Mouse (Mus musculus) intestine, embryonic 16.5 days (tissue): ENCODE measurements around the gene Ankrd23. TPM values are rescaled to one million over a fixed set of nuclear protein-coding genes. Genes with fewer than 3 reads are reported as not detected.

ENCODE experiments used
- ATAC-seq: fragments of 200-750 bp; cut with Nextera tagmentation; 2 replicates; pipeline ENCODE4 v1.8.0; 2017; ENCODE audit warnings: moderate TSS enrichment, moderate library complexity
- H3K27ac ChIP-seq: fragments of 300-500 bp; sonication (generic); 2 replicates; pipeline ENCODE4 v1.5.1; 2014; ENCODE audit warnings: mild to moderate bottlenecking, low read length
- H3K27me3 ChIP-seq: fragments of 300-500 bp; sonication (generic); replicated peaks from 2 replicates; pipeline ENCODE4 v1.6.1; 2014; ENCODE audit warnings: low read length, control low read depth, mixed read lengths; ENCODE audit not compliant: control insufficient read depth, insufficient read depth
- H3K36me3 ChIP-seq: fragments of 300-500 bp; sonication (generic); 2 replicates; pipeline ENCODE4 v1.6.1; 2014; ENCODE audit warnings: low read length, control low read depth; ENCODE audit not compliant: control insufficient read depth, insufficient read depth
- H3K4me1 ChIP-seq: fragments of 300-500 bp; sonication (generic); 2 replicates; pipeline ENCODE4 v1.6.1; 2014; ENCODE audit warnings: low read length, control low read depth, mixed read lengths; ENCODE audit not compliant: control insufficient read depth, insufficient read depth
- H3K4me2 ChIP-seq: fragments of 300-500 bp; sonication (generic); 2 replicates; pipeline ENCODE4 v1.6.1; 2014; ENCODE audit warnings: low read depth, low read length, control low read depth
- H3K4me3 ChIP-seq: fragments of 300-500 bp; sonication (generic); 2 replicates; pipeline ENCODE4 v1.5.1; 2014; ENCODE audit warnings: mild to moderate bottlenecking, low read length
- H3K9ac ChIP-seq: fragments of 300-500 bp; sonication (generic); 2 replicates; pipeline ENCODE4 v1.6.1; 2014; ENCODE audit warnings: low read depth, low read length
- H3K9me3 ChIP-seq: fragments of 300-500 bp; sonication (generic); 2 replicates; pipeline ENCODE4 v1.6.1; 2016; ENCODE audit warnings: low read length, control low read depth; ENCODE audit not compliant: control insufficient read depth
- WGBS: fragments of 180-500 bp; shearing (Covaris S2); extraction: QIAGEN DNeasy Blood & Tissue Kit; methylation state at CpG from one replicate; pipeline ENCODE4 v1.1.7; 2014; 5-methylcytosine and 5-hydroxymethylcytosine counted together
- polyA plus RNA-seq: library from polyadenylated mRNA; unstranded; fragments of >200 nt; fragmentation: Nextera tagmentation; extraction: Ambion mirVana; gene quantifications from 2 replicates; pipeline ENCODE4 v1.2.1, GENCODE M21; 2015

Gene Ankrd23
- polyA plus RNA-seq, 1 experiment from 2014 or later: 14.6 TPM

DNA sequence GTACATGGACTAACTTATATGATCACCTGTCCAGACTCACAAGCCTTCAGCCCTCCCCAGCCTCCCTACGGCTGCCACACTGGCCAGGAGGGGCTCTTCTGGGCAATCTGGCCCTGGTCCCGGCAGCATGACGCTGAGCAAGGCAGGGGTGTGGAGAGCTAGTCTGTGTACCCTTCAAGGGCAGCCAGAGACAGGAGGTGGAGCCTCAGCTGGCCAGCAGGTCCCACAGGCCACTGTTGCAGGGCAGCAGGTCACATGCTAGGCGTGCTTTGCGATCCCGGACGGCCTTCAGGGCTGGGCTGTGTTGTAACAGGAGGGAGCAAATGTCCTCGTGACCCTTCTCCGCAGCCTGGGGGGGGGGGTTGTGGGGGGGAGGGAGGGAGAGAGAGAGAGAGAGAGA lies 2.5 kb upstream of the Ankrd23 start, which contains the start of gene Gm42417:
Gm42417 (minus strand) TSS at position 244 of the 400 bp plus-strand sequence.
- no peak within 1 kb of the TSS for H3K4me3 ChIP-seq
- no peaks in the 10 kb centered on the region for H3K27me3 ChIP-seq
- H3K27ac ChIP-seq: peak within 1 kb of the TSS; percentile 54
- peak within 1 kb of the TSS; percentile 49; the same call in 1 of the 2 replicates for H3K9ac ChIP-seq
- H3K9me3 ChIP-seq: no peaks in the 10 kb centered on the region
- peaks cover 16% of the 10 kb centered on the region for H3K36me3 ChIP-seq
- peak; percentile 79 for ATAC-seq
- H3K4me2 ChIP-seq: no peak within 1 kb of the TSS
- 37% methylated on average over 9 of the region's 9 CpGs for WGBS
- no peaks in the 10 kb centered on the region for H3K4me1 ChIP-seq

- Histone ChIP-seq H3K9me3 (no peaks in the 10 kb centered on the region), H3K4me2 (no peak overlapping the region), H3K4me3 (no peak overlapping the region), H3K27me3 (no peaks in the 10 kb centered on the region), H3K27ac (peak overlapping the region; percentile 54), H3K9ac (no peak overlapping the region), H3K4me1 (no peaks in the 10 kb centered on the region), H3K36me3 (peaks cover 16% of the 10 kb centered on the region)
- ATAC-seq: no peak
- 74% methylated on average over 4 of the region's 4 CpGs for WGBS
Measured at GRCm38 (mm10) chr1:36538727-36539126, 2.0 kb upstream of the Ankrd23 start.

DNA sequence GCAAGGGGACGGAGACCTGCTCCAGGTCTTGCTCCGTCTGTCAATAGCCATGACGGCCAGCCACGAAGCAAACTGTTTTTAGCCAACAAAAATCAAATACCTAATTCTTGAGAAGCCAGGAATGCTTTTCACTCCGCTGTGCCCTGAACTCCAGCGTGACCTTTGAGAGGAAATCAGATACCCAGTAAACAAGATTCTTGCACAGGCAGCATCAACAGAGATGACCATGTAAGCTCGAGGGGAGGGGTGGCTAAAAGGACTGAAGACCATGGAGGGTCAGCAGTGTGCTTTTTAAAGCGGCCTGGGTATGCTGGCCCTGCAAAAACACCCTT lies 320 bp downstream of the Ankrd23 start:
- no peaks in the 10 kb centered on the region for H3K4me1 ChIP-seq
- no peak for ATAC-seq
- no peak overlapping the region for H3K9ac ChIP-seq
- no peaks in the 10 kb centered on the region for H3K27me3 ChIP-seq
- no peak overlapping the region for H3K27ac ChIP-seq
- 59% methylated on average over 8 of the region's 8 CpGs for WGBS
- no peak overlapping the region for H3K4me2 ChIP-seq
- H3K9me3 ChIP-seq: no peaks in the 10 kb centered on the region
- peaks cover 10% of the 10 kb centered on the region for H3K36me3 ChIP-seq
- no peak overlapping the region for H3K4me3 ChIP-seq

GRCm38 (mm10) chr1:36535477-36536396 lies 946 bp downstream of the Ankrd23 start:
- no peak overlapping the region for H3K9ac ChIP-seq
- no peak overlapping the region for H3K4me2 ChIP-seq
- ATAC-seq: no peak
- no peaks in the 10 kb centered on the region for H3K4me1 ChIP-seq
- peaks cover 7% of the 10 kb centered on the region for H3K36me3 ChIP-seq
- H3K27ac ChIP-seq: no peak overlapping the region
- 82% methylated on average over 11 of the region's 11 CpGs for WGBS
- H3K4me3 ChIP-seq: no peak overlapping the region
- H3K27me3 ChIP-seq: no peaks in the 10 kb centered on the region
- H3K9me3 ChIP-seq: no peaks in the 10 kb centered on the region

DNA sequence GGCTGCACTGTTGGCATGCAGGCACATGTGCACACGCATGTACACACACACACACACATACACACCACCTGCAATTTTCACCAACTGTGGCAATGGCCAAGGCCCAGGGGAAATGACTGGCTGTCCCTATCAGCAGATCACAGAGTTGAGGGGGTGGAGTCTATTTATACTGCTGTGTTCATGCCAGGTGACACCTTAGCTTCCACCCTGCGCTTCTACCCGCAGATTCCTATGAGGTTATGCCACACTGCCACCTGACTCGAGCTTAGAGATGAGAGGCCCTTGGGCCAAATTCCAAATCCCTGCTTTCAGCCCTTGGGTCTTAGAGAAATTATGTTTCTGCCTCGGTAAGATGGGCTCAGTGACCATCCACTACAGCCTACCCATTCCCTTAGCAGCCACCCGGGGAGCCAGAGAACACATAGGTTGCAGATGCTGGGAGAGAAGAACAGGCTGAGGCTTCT lies 2.1 kb downstream of the Ankrd23 start:
- 69% methylated on average over 6 of the region's 6 CpGs for WGBS
- no peaks in the 10 kb centered on the region for H3K4me1 ChIP-seq
- H3K27ac ChIP-seq: no peak overlapping the region
- H3K9ac ChIP-seq: no peak overlapping the region
- 0 out of 2 replicates have a peak, but pooled peaks have one; percentile 35 for ATAC-seq
- no peaks in the 10 kb centered on the region for H3K27me3 ChIP-seq
- peaks cover 7% of the 10 kb centered on the region for H3K36me3 ChIP-seq
- no peak overlapping the region for H3K4me3 ChIP-seq
- no peaks in the 10 kb centered on the region for H3K9me3 ChIP-seq
- no peak overlapping the region for H3K4me2 ChIP-seq

DNA sequence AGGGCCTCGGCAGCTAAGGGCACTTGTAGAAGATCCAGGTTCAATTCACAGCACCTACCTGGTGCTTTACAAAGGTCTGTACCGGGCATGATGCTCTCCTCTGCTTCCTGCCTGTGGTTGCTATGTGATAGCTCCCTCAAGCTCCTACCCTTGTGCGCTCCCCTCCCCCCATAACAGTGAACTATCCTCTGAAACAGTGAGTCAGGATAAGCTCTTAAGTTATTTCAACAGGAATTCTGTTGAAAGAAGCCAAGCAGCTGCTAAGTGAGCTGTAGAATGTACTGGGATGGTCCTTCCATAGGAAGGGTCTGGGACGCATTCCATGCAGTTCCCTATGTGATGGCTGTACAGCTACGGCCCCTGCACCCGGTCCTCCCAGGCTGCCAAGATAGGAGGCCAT lies 3.1 kb downstream of the Ankrd23 start:
- H3K27ac ChIP-seq: no peak overlapping the region
- H3K27me3 ChIP-seq: no peaks in the 10 kb centered on the region
- H3K4me3 ChIP-seq: no peak overlapping the region
- H3K4me2 ChIP-seq: no peak overlapping the region
- no peak overlapping the region for H3K9ac ChIP-seq
- H3K4me1 ChIP-seq: no peaks in the 10 kb centered on the region
- peaks cover under 1% of the 10 kb centered on the region; the same call in 1 of the 2 replicates for H3K36me3 ChIP-seq
- H3K9me3 ChIP-seq: no peaks in the 10 kb centered on the region
- WGBS: 76% methylated on average over 6 of the region's 6 CpGs
- ATAC-seq: no peak

GRCm38 (mm10) chr1:36531461-36531860 lies 5.2 kb downstream of the Ankrd23 start:
- 94% methylated on average over 12 of the region's 12 CpGs for WGBS

GRCm38 (mm10) chr1:36530962-36531361 lies 5.7 kb downstream of the Ankrd23 start:
- no peak overlapping the region for H3K27ac ChIP-seq
- H3K36me3 ChIP-seq: no peaks in the 10 kb centered on the region; the same call in 1 of the 2 replicates
- WGBS: 81% methylated on average over 7 of the region's 7 CpGs
- ATAC-seq: no peak
- H3K4me3 ChIP-seq: no peak overlapping the region
- H3K4me1 ChIP-seq: no peaks in the 10 kb centered on the region
- H3K4me2 ChIP-seq: no peak overlapping the region
- H3K9ac ChIP-seq: no peak overlapping the region
- H3K9me3 ChIP-seq: no peaks in the 10 kb centered on the region
- H3K27me3 ChIP-seq: no peaks in the 10 kb centered on the region

More at GRCm38 (mm10) chr1:36531461-36531860, 5.2 kb downstream of the Ankrd23 start:
- 0 out of 2 replicates have a peak overlapping the region, but pooled peaks have one; percentile 7 for H3K9ac ChIP-seq
- no peaks in the 10 kb centered on the region for H3K9me3 ChIP-seq
- ATAC-seq: no peak
- no peak overlapping the region for H3K4me2 ChIP-seq
- no peak overlapping the region for H3K27ac ChIP-seq
- H3K4me3 ChIP-seq: no peak overlapping the region
- H3K36me3 ChIP-seq: no peaks in the 10 kb centered on the region; the same call in 1 of the 2 replicates
- H3K4me1 ChIP-seq: no peaks in the 10 kb centered on the region
- H3K27me3 ChIP-seq: no peaks in the 10 kb centered on the region

- H3K27me3 ChIP-seq: no peaks in the 10 kb centered on the region
- H3K4me1 ChIP-seq: no peaks in the 10 kb centered on the region
- ATAC-seq: no peak
- H3K4me3 ChIP-seq: no peak overlapping the region
- WGBS: 77% methylated on average over 8 of the region's 8 CpGs
- H3K4me2 ChIP-seq: no peak overlapping the region
- no peak overlapping the region for H3K27ac ChIP-seq
- no peaks in the 10 kb centered on the region for H3K9me3 ChIP-seq
- no peak overlapping the region for H3K9ac ChIP-seq
- peaks cover 4% of the 10 kb centered on the region for H3K36me3 ChIP-seq
Measured at GRCm38 (mm10) chr1:36530485-36530884, 6.2 kb downstream of the Ankrd23 start.
